Mouse (Mus musculus): Measurements from ENCODE around the gene Hnrnpa2b1.

DNA sequence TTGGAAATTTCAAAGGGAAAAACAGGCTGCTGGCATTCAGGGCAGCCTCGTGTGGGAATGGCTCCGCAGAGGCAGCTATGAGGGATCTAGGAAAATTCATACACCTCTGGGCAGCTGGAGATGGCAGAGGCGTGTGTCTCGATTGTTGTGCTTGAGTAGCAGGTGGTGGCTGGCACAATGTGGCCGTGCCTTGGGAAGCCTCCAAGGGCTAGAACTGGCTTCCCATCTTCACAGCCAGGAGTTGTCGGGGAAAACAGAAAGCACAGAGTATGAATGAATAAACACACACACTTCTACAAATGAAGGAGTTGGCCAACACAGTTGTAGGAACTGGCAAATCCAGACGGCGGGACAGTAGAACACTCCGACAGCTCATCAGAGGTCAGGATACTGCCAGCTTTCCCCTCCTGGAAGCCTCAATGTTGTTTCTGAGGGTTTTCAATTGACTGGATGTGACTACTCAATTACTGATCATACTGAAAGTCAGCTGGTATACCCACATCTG, 30.8 kb downstream of the Hnrnpa2b1 start:
- no peak for TF ChIP-seq MAFK (IDR thresholded peaks at IDR 0.05; ENCODE audit: insufficient read depth, low read depth, low read length)
- TF ChIP-seq HCFC1 (IDR thresholded peaks at IDR 0.05; ENCODE audit: borderline replicate concordance, insufficient read depth, low read length): no peak
- no peak for TF ChIP-seq ZNF384 (IDR thresholded peaks at IDR 0.05; ENCODE audit: low read depth, low read length)

Measured in ES-E14 (cell line).